Mouse (Mus musculus): Measurements from ENCODE around the gene Plekhn1.

DNA sequence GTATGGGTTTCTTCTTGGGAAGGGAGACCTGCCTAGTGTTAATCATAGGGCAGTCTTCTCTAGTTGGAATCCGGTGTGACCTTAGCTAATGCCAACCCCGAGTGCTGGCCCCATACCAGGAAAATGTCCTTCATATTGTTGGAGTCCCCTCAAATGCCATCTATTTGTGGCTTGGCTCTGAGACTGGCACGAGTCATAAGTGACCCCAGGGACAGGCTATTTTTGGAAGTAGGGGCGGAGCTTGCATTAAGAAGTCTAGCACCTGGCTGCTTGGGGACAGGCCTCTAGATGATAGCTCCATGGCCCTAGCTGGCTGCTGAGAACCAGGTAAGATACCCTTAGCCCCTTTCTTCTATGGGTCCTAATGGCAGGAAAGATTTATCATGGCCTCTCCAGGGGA lies 19.0 kb downstream of the Plekhn1 start, which contains the start of gene Perm1:
- TF ChIP-seq SIN3A (IDR thresholded peaks at IDR 0.05; ENCODE audit: low read length) (no peak), RAD21 (IDR thresholded peaks at IDR 0.05; ENCODE audit: low read depth, low read length) (no peak), ZMIZ1 (IDR thresholded peaks at IDR 0.05; ENCODE audit: low read depth, low read length) (no peak), EP300 (IDR thresholded peaks at IDR 0.05; ENCODE audit: low read depth in 1 of 2, low read length in 2 of 2) (no peak), GATA1 (IDR thresholded peaks at IDR 0.05; ENCODE audit: low read depth, low read length) (no peak), CTCF (IDR thresholded peaks at IDR 0.05 in 2 of 3, conservative IDR thresholded peaks at IDR 0.05 in 1 of 3; ENCODE audit: control insufficient read depth in 1 of 3, insufficient read depth in 1 of 3, low read depth in 2 of 3, low read length in 3 of 3, poor library complexity in 1 of 3, severe bottlenecking in 1 of 3) (no peak), USF1 (IDR thresholded peaks at IDR 0.05; ENCODE audit: low read depth, low read length) (no peak)

Measured in MEL (cell line).